Mouse (Mus musculus) thymus, adult 2 months (tissue): ENCODE results near the gene Apobec1.

ENCODE experiments used
- CTCF ChIP-seq: fragments of 200-500 bp; IDR thresholded peaks from 2 replicates; pipeline ENCODE4 v1.5.1; 2012; ENCODE audit warnings: mild to moderate bottlenecking, control low read depth, low read length, moderate library complexity, borderline replicate concordance; ENCODE audit not compliant: control insufficient read depth, poor library complexity, insufficient read depth; ENCODE audit errors: extremely low read depth
- POLR2A ChIP-seq: fragments of 200-500 bp; IDR thresholded peaks from 2 replicates; pipeline ENCODE4 v1.6.1; 2012; ENCODE audit warnings: mild to moderate bottlenecking, low read length, control low read depth, moderate library complexity; ENCODE audit not compliant: control insufficient read depth, poor library complexity, insufficient read depth; ENCODE audit errors: extremely low read depth

DNA sequence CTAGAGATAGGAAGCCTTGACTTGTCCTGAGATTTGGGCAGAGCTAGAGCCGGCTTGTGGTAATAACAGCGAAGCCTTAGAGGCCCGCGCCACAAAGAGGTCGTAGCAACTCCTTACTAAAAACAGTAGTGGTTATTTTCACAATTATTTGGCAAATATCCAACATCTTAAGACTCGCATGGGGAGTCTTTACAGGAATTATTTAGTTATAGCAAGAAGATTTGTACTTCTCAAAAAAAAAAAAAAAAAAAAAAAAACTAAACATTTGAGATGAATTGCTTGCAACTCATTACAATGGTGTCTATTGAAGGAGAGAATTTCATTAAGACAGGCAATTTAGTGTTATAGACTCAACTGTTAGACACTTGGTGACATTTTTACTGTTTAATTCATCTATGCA, 48.1 kb downstream of the Apobec1 start:
- no peak for TF ChIP-seq POLR2A
- no peak for TF ChIP-seq CTCF
